Mouse (Mus musculus): ENCODE measurements around the gene Dhx35. TPM values are rescaled to one million over a fixed set of nuclear protein-coding genes. Genes with fewer than 3 reads are reported as not detected.

Dhx35 gene
- polyA plus RNA-seq, 1 experiment from 2014 or later, result 20.1 TPM

DNA sequence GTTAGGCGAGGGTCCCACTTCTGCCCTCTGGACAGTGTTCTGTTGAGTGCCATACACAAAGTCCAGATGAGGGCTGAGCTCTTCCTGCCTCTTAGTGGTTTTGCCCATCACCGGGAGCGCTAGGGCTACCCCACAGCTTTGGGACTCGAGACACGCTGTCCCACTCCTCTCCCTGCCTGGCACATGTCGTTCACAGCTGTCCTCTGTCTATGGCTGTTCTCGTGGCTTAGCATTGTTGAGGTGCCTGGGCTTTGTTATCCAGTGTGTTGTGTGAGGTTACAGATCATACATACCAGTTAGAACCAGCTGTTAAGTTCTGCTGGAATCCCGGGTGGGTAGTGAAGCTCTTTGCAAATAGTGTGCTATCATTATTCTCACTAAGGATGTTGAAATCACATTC lies 23.1 kb downstream of the Dhx35 start:
- H3K4me2 ChIP-seq, result no peak overlapping the region
- WGBS, result 90% methylated on average over 8 of the region's 8 CpGs
- H3K4me3 ChIP-seq (replicated peaks), result no peak overlapping the region
- H3K9me3 ChIP-seq, result no peaks in the 10 kb centered on the region
- H3K9ac ChIP-seq, result no peak overlapping the region
- H3K27me3 ChIP-seq, result no peaks in the 10 kb centered on the region
- H3K4me1 ChIP-seq, result no peaks in the 10 kb centered on the region
- no peak overlapping the region for H3K27ac ChIP-seq
- H3K36me3 ChIP-seq (replicated peaks), result peaks cover 53% of the 10 kb centered on the region
- no peak for ATAC-seq (ENCODE audit: low FRiP score)

DNA sequence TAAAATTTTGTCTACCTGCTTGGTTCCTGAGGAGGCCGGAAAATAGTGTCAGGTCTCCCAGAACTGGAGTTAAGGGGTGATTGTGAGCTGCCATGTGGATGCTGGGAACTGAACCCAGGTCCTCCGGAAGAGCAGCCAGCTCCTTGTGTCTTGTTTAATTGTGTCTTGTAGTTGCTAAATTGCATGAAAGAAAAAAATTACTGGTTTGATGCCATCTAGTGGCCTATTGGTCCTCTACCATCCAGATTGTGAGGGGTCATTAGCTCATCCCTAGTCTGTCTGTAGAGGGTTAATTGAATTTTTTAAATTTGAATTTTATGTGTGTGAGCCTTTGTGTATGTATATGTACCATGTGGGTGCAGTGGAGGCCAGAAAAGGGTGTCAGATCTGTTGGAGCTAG lies 33.5 kb downstream of the Dhx35 start:
- Histone ChIP-seq H3K4me3 (replicated peaks) (no peak overlapping the region), H3K27ac (no peak overlapping the region), H3K36me3 (replicated peaks) (peaks cover 56% of the 10 kb centered on the region), H3K4me2 (no peak overlapping the region), H3K27me3 (no peaks in the 10 kb centered on the region), H3K9me3 (no peaks in the 10 kb centered on the region), H3K9ac (no peak overlapping the region), H3K4me1 (no peaks in the 10 kb centered on the region)
- ATAC-seq (ENCODE audit: low FRiP score), result no peak
- 90% methylated on average over 2 of the region's 2 CpGs for WGBS

DNA sequence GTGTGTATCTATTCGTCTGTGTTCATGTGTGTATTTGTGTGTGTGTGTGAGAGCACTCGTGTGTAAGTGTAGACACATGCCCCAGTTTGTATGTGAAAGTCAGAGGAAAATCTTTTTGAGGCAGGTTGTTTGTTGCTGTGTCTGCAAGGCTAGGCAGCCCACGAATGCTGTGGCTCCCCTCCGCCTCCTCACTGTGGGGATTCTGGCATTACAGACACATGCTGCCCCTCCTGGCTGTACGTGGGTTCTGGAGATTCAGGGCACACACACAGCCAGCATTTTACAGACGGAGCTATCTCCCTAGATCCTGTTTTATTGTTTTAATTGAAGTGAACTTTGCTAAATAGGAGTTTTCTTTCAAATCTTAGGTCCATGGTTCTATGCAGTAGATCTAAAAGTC lies 35.1 kb downstream of the Dhx35 start:
- Histone ChIP-seq H3K4me2 (no peak overlapping the region), H3K4me3 (replicated peaks) (no peak overlapping the region), H3K27ac (0 out of 2 replicates have a peak overlapping the region, but pooled peaks have one; percentile 10), H3K27me3 (no peaks in the 10 kb centered on the region), H3K9ac (no peak overlapping the region), H3K4me1 (peaks cover 3% of the 10 kb centered on the region), H3K36me3 (replicated peaks) (peaks cover 70% of the 10 kb centered on the region), H3K9me3 (no peaks in the 10 kb centered on the region)
- ATAC-seq (ENCODE audit: low FRiP score), result no peak
- WGBS, result 84% methylated on average over 6 of the region's 6 CpGs

DNA sequence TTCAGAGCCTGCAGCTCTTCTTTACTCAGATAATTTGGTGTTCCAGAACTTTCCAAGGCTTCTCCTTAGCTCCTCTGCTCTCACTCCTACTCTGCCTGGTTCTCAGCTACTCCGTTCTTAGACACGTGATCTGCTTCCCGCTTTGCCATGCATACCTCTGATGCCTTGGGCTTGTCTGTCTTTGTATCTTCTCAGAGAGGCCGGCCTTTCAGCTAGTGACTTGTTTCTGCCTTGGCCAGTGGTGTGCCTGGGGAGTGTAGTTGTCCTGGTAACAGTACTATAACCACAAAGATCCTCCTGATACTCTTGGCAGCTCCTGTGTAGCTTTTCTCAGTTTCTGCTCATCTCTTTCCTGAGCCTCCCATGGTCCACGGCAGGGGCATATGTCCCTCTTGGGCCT lies 38.6 kb downstream of the Dhx35 start:
- H3K4me2 ChIP-seq, result no peak overlapping the region
- no peak overlapping the region for H3K4me3 ChIP-seq (replicated peaks)
- no peaks in the 10 kb centered on the region for H3K27me3 ChIP-seq
- WGBS, result 88% methylated on average over 5 of the region's 5 CpGs
- peaks cover 84% of the 10 kb centered on the region for H3K36me3 ChIP-seq (replicated peaks)
- H3K27ac ChIP-seq, result no peak overlapping the region
- H3K9me3 ChIP-seq, result no peaks in the 10 kb centered on the region
- H3K4me1 ChIP-seq, result peaks cover 3% of the 10 kb centered on the region
- ATAC-seq (ENCODE audit: low FRiP score), result no peak
- H3K9ac ChIP-seq, result no peak overlapping the region

DNA sequence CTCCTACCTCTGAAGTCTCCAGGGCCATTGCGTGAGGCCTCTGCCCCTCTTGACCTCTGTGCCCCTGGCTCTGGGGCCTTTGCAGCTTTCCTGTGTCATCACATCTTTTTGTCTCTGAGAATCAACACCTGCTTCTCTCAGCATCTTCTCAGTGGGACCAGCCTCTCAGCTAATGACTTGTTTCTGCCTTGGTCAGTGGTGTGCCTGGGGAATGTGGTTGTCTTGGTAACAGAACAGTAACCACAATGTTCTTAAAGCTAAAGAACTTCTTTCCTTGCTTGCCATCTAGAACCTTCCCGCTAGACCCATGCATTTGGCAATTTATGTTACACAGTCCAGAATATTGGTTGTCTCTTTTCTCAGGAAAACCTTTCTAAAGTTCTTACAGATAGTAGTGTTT lies 39.0 kb downstream of the Dhx35 start:
- no peak overlapping the region for H3K9ac ChIP-seq

DNA sequence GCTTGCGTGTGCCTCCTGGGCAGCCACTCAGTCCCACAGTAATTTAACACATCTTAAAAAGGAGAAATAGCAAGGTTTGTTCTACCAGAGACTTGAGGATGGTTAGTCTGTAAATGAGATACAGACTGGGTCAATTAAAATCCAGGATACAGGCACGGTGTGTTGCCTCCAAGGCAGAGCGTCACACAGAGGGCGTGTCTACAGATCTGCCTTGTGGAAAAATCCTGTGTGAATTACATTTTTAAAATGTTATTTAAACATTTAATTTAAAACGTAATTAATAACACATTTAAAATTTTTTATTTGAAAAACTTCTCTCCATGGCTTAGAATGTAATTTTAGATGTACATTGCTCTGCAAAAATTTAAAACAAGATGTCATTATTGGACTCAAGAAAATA lies 48.7 kb downstream of the Dhx35 start:
- Histone ChIP-seq H3K4me1 (peaks cover 7% of the 10 kb centered on the region), H3K9me3 (no peaks in the 10 kb centered on the region), H3K4me3 (replicated peaks) (no peak overlapping the region), H3K9ac (no peak overlapping the region), H3K27ac (no peak overlapping the region), H3K4me2 (no peak overlapping the region), H3K27me3 (no peaks in the 10 kb centered on the region), H3K36me3 (replicated peaks) (peaks cover 53% of the 10 kb centered on the region)
- ATAC-seq (ENCODE audit: low FRiP score), result no peak
- WGBS, result 83% methylated on average over 5 of the region's 5 CpGs

More for the DNA sequence above, 39.0 kb downstream of the Dhx35 start:
- H3K4me2 ChIP-seq, result no peak overlapping the region
- no peak overlapping the region for H3K4me3 ChIP-seq (replicated peaks)
- no peaks in the 10 kb centered on the region for H3K9me3 ChIP-seq
- no peaks in the 10 kb centered on the region for H3K27me3 ChIP-seq
- WGBS, result 72% methylated on average over 2 of the region's 2 CpGs
- ATAC-seq (ENCODE audit: low FRiP score), result no peak
- H3K27ac ChIP-seq, result no peak overlapping the region
- peaks cover 84% of the 10 kb centered on the region for H3K36me3 ChIP-seq (replicated peaks)
- H3K4me1 ChIP-seq, result peaks cover 3% of the 10 kb centered on the region

DNA sequence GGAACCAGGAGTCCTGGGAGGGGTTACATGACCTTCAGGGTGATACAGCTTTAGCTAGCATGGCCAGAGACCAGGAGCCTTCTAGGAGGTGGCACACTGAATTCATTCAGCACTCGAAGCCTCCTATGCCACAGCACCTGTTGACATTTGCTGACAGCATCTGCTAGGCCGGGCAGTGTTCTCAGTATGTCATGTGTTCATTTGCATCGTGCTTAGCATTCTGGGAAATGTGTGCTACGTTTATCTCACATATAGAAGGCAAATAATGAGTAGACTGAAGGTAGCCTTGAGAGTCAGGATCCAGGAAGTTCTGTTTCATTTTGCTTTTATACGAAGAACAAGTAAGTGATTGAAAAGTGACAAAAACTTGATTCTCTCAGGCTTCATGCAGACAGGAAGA lies 50.4 kb downstream of the Dhx35 start:
- H3K27ac ChIP-seq, result no peak overlapping the region
- H3K36me3 ChIP-seq (replicated peaks), result peaks cover 51% of the 10 kb centered on the region
- WGBS, result 86% methylated on average over 5 of the region's 5 CpGs
- H3K4me1 ChIP-seq, result peaks cover 5% of the 10 kb centered on the region
- no peak for ATAC-seq (ENCODE audit: low FRiP score)
- H3K9me3 ChIP-seq, result no peaks in the 10 kb centered on the region
- H3K4me3 ChIP-seq (replicated peaks), result no peak overlapping the region
- no peak overlapping the region for H3K9ac ChIP-seq
- no peak overlapping the region for H3K4me2 ChIP-seq
- H3K27me3 ChIP-seq, result no peaks in the 10 kb centered on the region

DNA sequence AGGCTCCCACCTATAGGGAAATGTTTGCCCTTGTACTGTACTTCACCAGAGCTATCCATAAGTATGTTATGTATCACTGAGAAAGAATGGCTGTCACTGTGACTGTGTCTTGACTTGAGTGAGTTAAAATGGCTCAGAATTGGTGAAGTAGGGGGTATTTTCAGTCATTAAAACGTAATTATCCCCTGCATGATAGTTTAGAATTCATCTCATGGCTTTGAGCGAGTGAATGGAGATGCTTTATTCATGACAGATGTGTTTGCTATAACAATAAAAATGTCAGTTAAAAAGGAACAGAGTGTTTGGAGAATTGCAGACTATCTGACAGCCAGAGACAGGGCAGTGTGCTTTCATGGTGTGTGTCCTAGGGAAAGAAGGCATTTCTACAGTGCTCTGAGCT lies 51.6 kb downstream of the Dhx35 start:
- WGBS, result 63% methylated on average over 2 of the region's 2 CpGs
- H3K4me1 ChIP-seq, result no peaks in the 10 kb centered on the region
- H3K36me3 ChIP-seq (replicated peaks), result peaks cover 46% of the 10 kb centered on the region
- no peaks in the 10 kb centered on the region for H3K27me3 ChIP-seq
- ATAC-seq (ENCODE audit: low FRiP score), result 0 out of 2 replicates have a peak, but pooled peaks have one; percentile 17
- H3K4me3 ChIP-seq (replicated peaks), result no peak overlapping the region
- no peaks in the 10 kb centered on the region for H3K9me3 ChIP-seq
- no peak overlapping the region for H3K9ac ChIP-seq
- no peak overlapping the region for H3K4me2 ChIP-seq
- peak overlapping the region; percentile 69 for H3K27ac ChIP-seq

DNA sequence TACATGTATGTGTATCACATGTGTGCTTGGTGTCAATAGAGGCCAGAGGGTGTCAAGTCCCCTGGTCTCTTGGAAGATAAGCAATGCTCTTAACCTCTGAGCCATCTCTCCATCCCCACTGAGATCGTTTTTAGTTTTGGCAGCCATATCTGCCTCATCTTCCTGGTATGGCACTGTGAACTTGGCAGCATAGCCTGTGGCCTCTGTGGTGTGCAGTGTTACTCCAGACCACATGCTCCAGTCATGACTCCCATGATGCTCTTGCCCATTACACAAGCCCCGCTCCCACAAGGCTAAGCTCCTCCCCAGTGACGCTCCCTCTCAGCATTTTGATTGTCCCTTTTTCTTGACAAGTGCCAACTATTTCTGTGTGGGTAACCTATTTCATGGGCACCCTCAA lies 53.4 kb downstream of the Dhx35 start:
- no peak overlapping the region for H3K9ac ChIP-seq
- no peak for ATAC-seq (ENCODE audit: low FRiP score)
- no peak overlapping the region for H3K27ac ChIP-seq
- WGBS, result 93% methylated on average over 3 of the region's 3 CpGs
- H3K4me3 ChIP-seq (replicated peaks), result no peak overlapping the region
- H3K4me2 ChIP-seq, result no peak overlapping the region
- peaks cover 39% of the 10 kb centered on the region for H3K36me3 ChIP-seq (replicated peaks)
- H3K4me1 ChIP-seq, result no peaks in the 10 kb centered on the region
- H3K27me3 ChIP-seq, result no peaks in the 10 kb centered on the region
- no peaks in the 10 kb centered on the region for H3K9me3 ChIP-seq

DNA sequence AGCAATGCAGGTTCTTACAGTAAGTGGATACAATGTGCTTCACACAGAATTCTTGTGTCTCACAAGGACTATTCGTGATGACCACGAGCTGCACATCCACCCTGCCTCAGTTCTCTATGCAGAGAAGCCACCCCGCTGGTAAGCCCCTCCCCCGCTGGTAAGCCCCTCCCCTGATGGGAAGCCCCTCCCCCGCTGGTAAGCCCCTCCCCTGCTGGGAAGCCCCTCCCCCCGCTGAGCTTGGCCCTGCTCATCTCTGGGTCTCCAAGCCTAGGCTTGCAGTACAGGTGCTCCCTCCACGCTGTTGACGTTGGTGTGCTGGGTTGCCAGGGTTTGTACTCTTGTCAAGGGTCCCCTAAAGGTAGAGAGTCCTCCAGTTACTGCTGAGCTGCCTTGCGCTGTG lies 54.8 kb downstream of the Dhx35 start:
- H3K9me3 ChIP-seq, result no peaks in the 10 kb centered on the region
- no peak for ATAC-seq (ENCODE audit: low FRiP score)
- H3K9ac ChIP-seq, result no peak overlapping the region
- H3K4me3 ChIP-seq (replicated peaks), result no peak overlapping the region
- no peaks in the 10 kb centered on the region for H3K27me3 ChIP-seq
- WGBS, result 80% methylated on average over 9 of the region's 9 CpGs
- no peak overlapping the region for H3K4me2 ChIP-seq
- H3K36me3 ChIP-seq (replicated peaks), result peaks cover 28% of the 10 kb centered on the region
- H3K4me1 ChIP-seq, result no peaks in the 10 kb centered on the region
- H3K27ac ChIP-seq, result no peak overlapping the region

DNA sequence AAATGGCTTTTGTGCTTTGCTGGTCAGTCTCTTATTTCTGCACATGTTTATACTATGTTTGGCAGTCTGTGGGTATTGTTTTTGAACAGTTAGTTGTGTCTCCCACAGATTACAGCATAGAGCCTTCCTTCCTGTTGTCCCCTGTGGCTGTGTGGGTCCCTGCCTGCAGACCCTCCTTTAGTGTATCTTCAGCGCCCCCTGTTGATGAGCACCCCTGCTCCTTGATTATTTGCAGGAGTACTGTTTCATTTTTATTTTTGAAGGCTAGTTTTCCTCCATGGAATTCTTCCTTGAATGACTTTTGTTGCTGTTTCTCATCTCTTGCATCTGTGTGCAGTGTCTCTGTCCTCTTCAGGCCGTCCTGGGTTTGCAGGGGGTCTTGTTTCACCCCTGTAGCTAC lies 58.0 kb downstream of the Dhx35 start:
- no peak overlapping the region for H3K4me2 ChIP-seq
- H3K4me1 ChIP-seq, result no peaks in the 10 kb centered on the region
- H3K9ac ChIP-seq, result no peak overlapping the region
- no peak overlapping the region for H3K4me3 ChIP-seq (replicated peaks)
- no peak for ATAC-seq (ENCODE audit: low FRiP score)
- peaks cover 34% of the 10 kb centered on the region for H3K36me3 ChIP-seq (replicated peaks)
- no peak overlapping the region for H3K27ac ChIP-seq
- H3K9me3 ChIP-seq, result no peaks in the 10 kb centered on the region
- 49% methylated on average over 2 of the region's 2 CpGs for WGBS
- no peaks in the 10 kb centered on the region for H3K27me3 ChIP-seq

DNA sequence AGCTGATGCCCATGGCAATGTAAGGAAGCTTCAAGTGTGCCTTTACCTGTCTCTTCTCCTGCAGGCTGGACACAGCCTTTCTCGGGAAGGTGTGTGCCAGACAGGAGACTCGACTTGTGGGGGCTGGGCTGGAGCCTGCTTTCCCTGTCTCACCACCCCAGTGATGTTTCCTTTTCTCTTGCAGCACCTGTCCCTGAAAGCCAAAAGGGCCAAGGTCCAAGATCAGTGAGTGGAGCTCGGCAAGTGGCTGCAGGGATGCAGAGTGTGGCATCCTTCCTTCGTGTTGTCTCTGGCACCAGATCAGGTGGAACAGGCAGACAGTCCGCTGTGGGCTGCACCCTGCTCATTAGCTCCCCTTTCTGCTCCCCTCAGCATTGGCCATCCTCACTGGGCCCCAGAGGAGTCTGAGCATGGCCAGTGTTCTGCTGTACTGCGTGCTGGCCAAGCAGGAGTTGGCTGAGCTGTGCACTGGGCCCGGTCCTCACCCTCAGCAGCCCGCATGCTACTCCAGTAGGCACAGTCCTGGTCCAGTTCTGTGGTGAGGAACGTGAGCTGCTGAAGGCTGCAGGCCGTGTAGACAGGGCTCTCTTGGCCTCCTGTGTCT lies 62.4 kb downstream of the Dhx35 start:
- ATAC-seq (ENCODE audit: low FRiP score), result no peak
- H3K4me1 ChIP-seq, result no peaks in the 10 kb centered on the region
- 92% methylated on average over 10 of the region's 10 CpGs for WGBS
- H3K27ac ChIP-seq, result no peak overlapping the region
- H3K4me3 ChIP-seq (replicated peaks), result no peak overlapping the region
- no peak overlapping the region for H3K4me2 ChIP-seq
- no peaks in the 10 kb centered on the region for H3K27me3 ChIP-seq
- H3K9ac ChIP-seq, result no peak overlapping the region
- no peaks in the 10 kb centered on the region for H3K9me3 ChIP-seq
- peaks cover 27% of the 10 kb centered on the region for H3K36me3 ChIP-seq (replicated peaks)

DNA sequence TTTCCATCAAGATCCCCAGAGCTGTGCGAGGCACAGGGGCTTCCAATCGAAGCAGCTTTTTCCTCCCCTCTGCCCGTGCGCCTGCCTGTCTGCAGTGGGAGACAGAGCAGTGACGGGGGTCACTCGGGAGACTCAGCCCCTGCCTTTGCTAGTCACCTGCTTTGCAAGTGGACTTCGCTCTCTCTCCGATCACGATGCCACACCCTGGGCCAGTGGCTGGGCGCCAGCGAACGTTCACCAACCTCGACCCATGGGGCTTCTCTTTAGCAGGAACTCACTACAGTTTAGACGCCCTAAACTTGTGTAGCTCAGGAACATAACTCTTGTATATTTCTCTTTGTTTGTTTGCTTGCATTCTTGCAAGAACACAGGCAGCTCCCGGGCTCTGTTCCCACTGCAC lies 63.0 kb downstream of the Dhx35 start:
- H3K27me3 ChIP-seq, result no peaks in the 10 kb centered on the region
- H3K9ac ChIP-seq, result no peak overlapping the region
- no peak overlapping the region for H3K4me2 ChIP-seq
- H3K9me3 ChIP-seq, result no peaks in the 10 kb centered on the region
- H3K36me3 ChIP-seq (replicated peaks), result peaks cover 26% of the 10 kb centered on the region
- ATAC-seq (ENCODE audit: low FRiP score), result no peak
- H3K4me3 ChIP-seq (replicated peaks), result no peak overlapping the region
- no peaks in the 10 kb centered on the region for H3K4me1 ChIP-seq
- 91% methylated on average over 15 of the region's 15 CpGs for WGBS
- no peak overlapping the region for H3K27ac ChIP-seq
